Mouse (Mus musculus) heart, postnatal 0 days (tissue): ENCODE measurements at regions not wholly inside any gene's neighbourhood (a gene's known extent, or its start where the extent isn't known, plus 50 kb on each side); places are given as distances from the start of the nearest gene placed in this dataset.

Experiments
- CTCF ChIP-seq: IDR thresholded peaks from 2 replicates; pipeline ENCODE4 v1.5.1; 2016; ENCODE audit warnings: antibody characterized with exemption, control low read depth, low read depth
- EP300 ChIP-seq: IDR thresholded peaks from 2 replicates; pipeline ENCODE4 v1.6.1; 2016; ENCODE audit warnings: antibody characterized with exemption, low read depth

- TF ChIP-seq CTCF (no peak), EP300 (no peak)
These were observed 198.6 kb upstream of the Ppargc1a start for GRCm38 (mm10) chr5:51766111-51766510.
